Mouse (Mus musculus): ENCODE data around the gene Zfp445. TPM values are rescaled to one million over a fixed set of nuclear protein-coding genes. Genes with fewer than 3 reads are reported as not detected.

Gene Zfp445
- 66.1 and 74.4 TPM in 2 replicates for polyA plus RNA-seq (2016; fragmentation: Nextera tagmentation; extraction: Ambion mirVana)

DNA sequence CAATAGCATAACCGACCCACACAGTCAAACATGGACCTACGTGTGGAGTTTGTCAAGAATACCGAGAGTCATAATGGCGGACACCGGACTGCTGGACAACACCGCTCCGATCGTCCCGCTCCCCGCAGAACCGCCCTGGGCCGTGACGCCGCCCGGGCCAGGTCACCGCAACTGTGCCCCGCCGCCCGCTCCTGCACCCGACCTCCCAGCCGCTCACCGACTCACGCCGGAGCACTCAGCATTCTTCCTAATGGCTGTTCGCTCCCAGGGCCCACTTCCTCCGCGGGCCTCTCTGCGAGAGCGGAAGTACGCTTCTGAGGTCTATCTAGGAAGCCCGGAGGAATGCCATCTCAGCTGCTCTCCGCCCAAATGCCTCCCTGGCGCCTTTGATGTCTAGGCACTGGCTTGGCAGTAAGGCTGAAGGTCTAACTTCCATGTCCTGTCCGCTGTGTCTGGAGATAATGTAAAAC lies at the start of gene Zfp445:
Gene Zfp445 (minus strand): TSS at position 310 of the 470 bp plus-strand sequence.
- Histone ChIP-seq H3K27me3 (ENCODE audit: insufficient read depth, poor library complexity, severe bottlenecking) (peaks cover 6% of the 10 kb centered on the region; the same call in 1 of the 2 replicates), H3K27ac (peak within 1 kb of the TSS; percentile 97), H3K4me3 (peak within 1 kb of the TSS; percentile 89), H3K9me3 (peaks cover 23% of the 10 kb centered on the region), H3K4me1 (replicated peaks) (peaks cover 18% of the 10 kb centered on the region), H3K36me3 (peaks cover 29% of the 10 kb centered on the region)
- under 1% methylated on average over 34 of the region's 34 CpGs for WGBS
- peak; percentile 89 for DNase-seq (ENCODE audit: low spot score)

DNA sequence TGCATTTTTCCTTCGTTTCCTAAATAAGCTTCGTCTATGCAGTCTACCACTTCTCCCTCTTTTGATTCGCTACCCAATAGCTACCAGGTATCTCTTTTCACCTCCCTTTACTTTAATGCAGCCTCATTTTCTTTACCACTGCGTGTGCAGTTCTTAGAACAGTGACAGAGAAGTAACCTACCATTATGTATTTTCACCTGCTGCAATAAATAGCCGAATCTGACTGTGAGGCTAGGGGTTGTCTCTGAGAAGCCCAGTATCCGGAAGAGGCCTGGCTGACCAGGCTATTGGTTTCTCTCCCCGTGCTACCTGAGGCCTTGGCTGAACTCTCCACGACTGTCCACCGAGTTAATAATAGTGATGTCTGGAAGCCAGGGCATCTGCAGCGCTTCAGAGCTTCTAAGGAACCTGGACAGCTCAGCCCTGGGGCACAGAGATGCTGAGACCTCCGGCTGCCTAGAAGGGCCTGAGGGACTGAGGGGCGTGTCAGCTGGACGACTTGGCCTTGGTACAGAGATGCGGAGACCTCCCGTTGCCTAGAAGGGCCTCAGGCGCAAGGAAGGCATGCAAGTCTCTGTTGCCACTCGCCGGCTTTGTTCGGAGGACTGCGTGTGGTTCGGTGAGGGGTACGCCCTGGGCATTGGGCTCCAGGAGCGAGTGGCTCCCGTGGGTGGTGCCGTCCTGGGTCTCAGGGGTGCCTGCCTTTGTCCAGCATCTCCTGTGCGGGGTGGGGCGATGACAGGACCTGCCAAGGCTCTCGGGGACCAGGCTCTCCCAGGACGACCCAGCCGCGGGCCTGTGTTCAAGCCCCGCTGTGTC lies 37.1 kb upstream of the Zfp445 start:
- H3K27ac ChIP-seq, result peak overlapping the region; percentile 96
- peaks cover 14% of the 10 kb centered on the region; the same call in 1 of the 2 replicates for H3K9me3 ChIP-seq
- 14% methylated on average over 32 of the region's 32 CpGs for WGBS

DNA sequence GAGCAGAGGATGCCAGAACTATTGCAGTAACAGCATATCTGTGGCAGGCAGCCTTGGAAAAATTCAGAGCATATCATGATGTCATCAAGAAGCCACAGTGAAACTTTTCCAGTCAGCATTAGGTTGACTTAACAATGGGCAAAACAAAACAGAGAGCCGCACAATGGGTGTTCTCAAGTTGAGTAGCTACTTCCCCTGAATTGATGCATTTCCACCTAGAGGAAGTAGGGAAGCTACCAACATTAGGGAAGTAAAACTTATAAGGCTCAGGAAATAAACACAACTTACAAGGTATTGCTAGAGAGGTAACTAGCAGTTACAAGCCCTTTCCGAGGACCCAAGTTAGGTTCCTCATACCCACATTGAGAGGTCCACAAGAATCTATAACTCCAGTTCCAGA lies 35.2 kb upstream of the Zfp445 start:
- DNase-seq (ENCODE audit: low spot score), result no peak
- Histone ChIP-seq H3K9me3 (peaks cover 8% of the 10 kb centered on the region), H3K36me3 (peaks cover 21% of the 10 kb centered on the region), H3K27ac (no peak overlapping the region), H3K4me1 (replicated peaks) (peaks cover 11% of the 10 kb centered on the region), H3K27me3 (ENCODE audit: insufficient read depth, poor library complexity, severe bottlenecking) (no peaks in the 10 kb centered on the region), H3K4me3 (no peak overlapping the region)
- 93% methylated on average over 2 of the region's 2 CpGs for whole genome bisulfite sequencing

More for the DNA sequence above, 37.1 kb upstream of the Zfp445 start:
- peaks cover 30% of the 10 kb centered on the region for H3K36me3 ChIP-seq
- H3K4me3 ChIP-seq, result peak overlapping the region; percentile 78
- peaks cover 11% of the 10 kb centered on the region for H3K4me1 ChIP-seq (replicated peaks)
- DNase-seq (ENCODE audit: low spot score), result peak; percentile 87
- H3K27me3 ChIP-seq (ENCODE audit: insufficient read depth, poor library complexity, severe bottlenecking), result no peaks in the 10 kb centered on the region

DNA sequence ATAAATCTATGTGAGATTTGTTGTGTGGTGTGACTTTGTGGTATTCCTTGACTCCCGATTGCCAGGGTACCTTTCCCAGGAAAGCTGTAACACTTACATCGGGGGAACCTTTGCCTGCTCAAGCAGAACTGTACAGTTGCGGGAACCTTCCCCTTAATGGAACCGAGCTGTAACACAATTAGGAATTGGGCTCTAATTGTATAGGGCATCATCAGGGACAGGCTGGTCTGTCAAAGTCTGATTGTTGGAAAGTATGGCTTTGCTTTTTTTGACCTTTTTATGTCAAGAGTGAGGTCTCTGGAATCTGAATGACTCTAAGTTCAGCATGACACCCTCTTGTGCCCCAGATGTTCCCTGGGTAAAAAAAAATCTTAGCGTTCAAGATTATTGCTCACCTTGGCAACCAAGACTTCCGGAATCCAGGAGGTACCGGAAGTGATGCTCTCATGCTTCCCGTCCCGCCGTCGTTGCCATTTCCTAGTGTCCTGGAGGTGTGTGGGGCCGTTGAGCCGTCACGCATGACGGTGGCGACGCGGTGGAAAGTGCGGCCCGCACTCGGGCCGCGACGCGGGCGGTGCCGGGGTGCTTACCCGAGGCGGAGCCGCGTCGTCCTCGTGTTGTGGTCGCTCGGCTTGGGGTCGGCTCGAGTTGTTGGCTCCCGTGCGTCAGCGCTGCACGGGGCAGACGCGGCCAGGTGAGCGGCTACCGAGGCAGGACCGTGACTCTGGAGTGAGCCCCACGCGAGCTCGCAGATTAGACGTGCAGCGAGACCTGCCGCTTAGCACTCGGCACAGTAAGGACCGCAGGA lies 20.8 kb upstream of the Zfp445 start:
- peak; percentile 70 for DNase-seq (ENCODE audit: low spot score)
- Histone ChIP-seq H3K9me3 (no peaks in the 10 kb centered on the region), H3K4me1 (replicated peaks) (peaks cover 17% of the 10 kb centered on the region), H3K27ac (peak overlapping the region; percentile 88), H3K4me3 (peak overlapping the region; percentile 84), H3K27me3 (ENCODE audit: insufficient read depth, poor library complexity, severe bottlenecking) (no peaks in the 10 kb centered on the region), H3K36me3 (peaks cover 1% of the 10 kb centered on the region; the same call in 1 of the 2 replicates)
- WGBS, result 7% methylated on average over 54 of the region's 54 CpGs

DNA sequence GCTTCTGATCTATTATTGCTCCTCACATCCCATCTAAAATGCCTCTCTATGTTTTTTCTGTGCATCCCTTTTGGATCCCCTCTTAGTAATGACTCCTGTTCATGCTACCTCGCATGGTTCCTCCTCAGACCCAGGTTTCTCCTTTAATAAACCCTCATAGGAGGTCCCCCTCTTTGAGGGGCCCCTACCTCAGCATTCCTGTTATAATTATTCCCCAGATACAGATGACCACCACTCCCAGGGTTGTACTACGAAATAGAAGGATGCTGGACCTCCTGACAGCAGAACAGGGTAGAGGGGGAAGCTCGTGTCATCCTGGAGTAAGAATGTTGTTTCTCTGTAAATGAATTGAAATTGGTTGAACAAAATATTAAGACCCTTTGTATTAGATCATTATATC lies 19.6 kb upstream of the Zfp445 start, which contains the start of gene Zkscan7:
Gene Zkscan7 (plus strand): TSS at position 301 of the 400 bp plus-strand sequence.
- H3K36me3 ChIP-seq, result no peaks in the 10 kb centered on the region; the same call in 1 of the 2 replicates
- H3K4me3 ChIP-seq, result peak within 1 kb of the TSS; percentile 84
- no peak for DNase-seq (ENCODE audit: low spot score)
- H3K4me1 ChIP-seq (replicated peaks), result peaks cover 17% of the 10 kb centered on the region
- H3K27ac ChIP-seq, result peak within 1 kb of the TSS; percentile 88
- H3K9me3 ChIP-seq, result no peaks in the 10 kb centered on the region
- H3K27me3 ChIP-seq (ENCODE audit: insufficient read depth, poor library complexity, severe bottlenecking), result no peaks in the 10 kb centered on the region
- WGBS, result 87% methylated on average over 3 of the region's 3 CpGs

DNA sequence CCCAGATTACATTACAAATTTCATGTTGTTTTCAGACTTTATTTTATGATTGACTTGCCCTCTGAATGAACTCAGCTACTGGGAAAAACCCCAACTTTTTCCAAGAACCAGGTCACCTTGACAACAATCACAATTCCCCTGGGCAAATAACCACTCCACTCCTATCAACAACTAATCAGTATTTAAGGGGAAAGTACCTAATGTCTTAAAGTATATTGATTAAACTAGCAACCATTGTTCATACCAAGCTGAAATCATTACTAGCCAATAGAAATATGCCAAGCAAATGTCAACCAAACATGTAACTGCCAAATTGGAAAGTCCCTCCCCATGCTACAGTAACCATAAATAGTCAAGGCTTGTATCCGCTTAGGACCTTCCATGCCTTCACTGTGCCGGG lies 9.3 kb upstream of the Zfp445 start:
- H3K27me3 ChIP-seq (ENCODE audit: insufficient read depth, poor library complexity, severe bottlenecking), result peaks cover 4% of the 10 kb centered on the region; the same call in 1 of the 2 replicates
- H3K36me3 ChIP-seq, result no peaks in the 10 kb centered on the region
- 91% methylated on average over 2 of the region's 2 CpGs for WGBS
- no peaks in the 10 kb centered on the region for H3K9me3 ChIP-seq
- H3K4me3 ChIP-seq, result no peak overlapping the region
- H3K27ac ChIP-seq, result no peak overlapping the region
- H3K4me1 ChIP-seq (replicated peaks), result no peaks in the 10 kb centered on the region
- DNase-seq (ENCODE audit: low spot score), result no peak

DNA sequence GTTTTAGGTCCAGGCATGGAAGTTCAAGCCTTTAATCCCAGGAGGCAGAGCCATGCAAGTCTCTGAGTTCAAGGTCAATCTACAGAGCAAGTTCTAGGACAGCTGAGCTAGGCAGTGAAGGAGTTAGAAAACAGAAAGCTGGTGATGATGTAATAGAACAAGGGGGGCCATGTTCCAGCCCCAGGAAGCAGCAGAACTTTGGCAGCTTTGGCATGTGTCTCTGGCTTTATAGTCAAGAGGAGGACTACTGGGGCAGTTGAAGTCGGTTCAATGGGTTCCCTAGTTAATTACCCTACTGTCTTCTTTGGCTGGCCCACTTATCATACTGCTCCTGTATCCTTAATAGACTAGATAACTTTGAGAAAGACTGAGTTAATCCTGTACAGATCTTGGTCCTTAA lies 8.8 kb upstream of the Zfp445 start:
- Histone ChIP-seq H3K4me3 (no peak overlapping the region), H3K27ac (no peak overlapping the region), H3K27me3 (ENCODE audit: insufficient read depth, poor library complexity, severe bottlenecking) (peaks cover 6% of the 10 kb centered on the region; the same call in 1 of the 2 replicates), H3K4me1 (replicated peaks) (no peaks in the 10 kb centered on the region), H3K9me3 (no peaks in the 10 kb centered on the region), H3K36me3 (no peaks in the 10 kb centered on the region)
- WGBS, result 70% methylated on average over 1 of the region's 1 CpGs
- DNase-seq (ENCODE audit: low spot score), result no peak

DNA sequence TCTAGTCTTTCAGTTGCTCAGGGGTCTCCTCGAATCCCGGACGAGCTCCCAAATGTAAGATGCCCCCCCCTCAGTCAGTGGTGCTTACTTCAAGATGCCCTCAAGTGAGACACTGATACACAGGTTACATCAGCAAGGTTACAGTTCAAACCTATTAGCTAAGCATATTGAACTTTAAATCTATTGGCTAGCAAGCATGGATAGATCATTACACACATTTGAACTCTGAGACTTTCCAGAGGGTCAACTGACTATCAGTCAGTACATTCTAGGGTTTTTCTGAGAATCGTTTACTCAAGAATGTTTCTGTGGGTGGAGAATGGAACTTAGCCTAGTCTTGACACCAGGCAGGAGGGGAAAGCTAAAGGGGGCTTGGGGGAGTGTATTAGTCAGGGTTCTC lies 6.8 kb upstream of the Zfp445 start:
- WGBS, result 88% methylated on average over 4 of the region's 4 CpGs
- H3K4me3 ChIP-seq, result no peak overlapping the region

DNA sequence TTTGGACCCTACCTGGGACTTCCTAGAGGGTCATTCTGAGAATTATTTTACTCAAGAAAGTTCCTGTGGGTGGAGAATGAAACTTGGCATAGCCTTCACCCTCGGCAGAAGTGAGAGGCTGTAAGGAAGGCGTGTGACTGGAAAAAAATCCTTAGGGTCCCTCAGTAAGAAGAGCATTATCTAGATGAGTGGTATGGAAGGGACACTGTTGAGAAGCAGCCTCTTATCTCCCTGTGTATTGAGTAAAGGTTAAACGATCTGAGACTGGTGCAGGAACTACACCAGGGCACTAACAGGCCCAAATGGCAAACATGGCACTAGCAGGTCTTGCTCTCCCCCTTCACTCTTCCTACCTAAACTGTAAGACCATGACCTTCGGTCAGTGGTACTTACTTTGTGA lies 386 bp upstream of the Zfp445 start:
- Histone ChIP-seq H3K27ac (peak overlapping the region; percentile 97), H3K36me3 (peaks cover 24% of the 10 kb centered on the region), H3K4me1 (replicated peaks) (peaks cover 18% of the 10 kb centered on the region), H3K9me3 (peaks cover 18% of the 10 kb centered on the region), H3K27me3 (ENCODE audit: insufficient read depth, poor library complexity, severe bottlenecking) (peaks cover 6% of the 10 kb centered on the region; the same call in 1 of the 2 replicates), H3K4me3 (peak overlapping the region; percentile 89)
- 90% methylated on average over 4 of the region's 4 CpGs for WGBS
- no peak for DNase-seq (ENCODE audit: low spot score)

More for the DNA sequence above, 6.8 kb upstream of the Zfp445 start:
- Histone ChIP-seq H3K4me1 (replicated peaks) (no peaks in the 10 kb centered on the region), H3K27ac (no peak overlapping the region), H3K9me3 (no peaks in the 10 kb centered on the region), H3K36me3 (no peaks in the 10 kb centered on the region), H3K27me3 (ENCODE audit: insufficient read depth, poor library complexity, severe bottlenecking) (peaks cover 6% of the 10 kb centered on the region; the same call in 1 of the 2 replicates)
- DNase-seq (ENCODE audit: low spot score), result no peak

DNA sequence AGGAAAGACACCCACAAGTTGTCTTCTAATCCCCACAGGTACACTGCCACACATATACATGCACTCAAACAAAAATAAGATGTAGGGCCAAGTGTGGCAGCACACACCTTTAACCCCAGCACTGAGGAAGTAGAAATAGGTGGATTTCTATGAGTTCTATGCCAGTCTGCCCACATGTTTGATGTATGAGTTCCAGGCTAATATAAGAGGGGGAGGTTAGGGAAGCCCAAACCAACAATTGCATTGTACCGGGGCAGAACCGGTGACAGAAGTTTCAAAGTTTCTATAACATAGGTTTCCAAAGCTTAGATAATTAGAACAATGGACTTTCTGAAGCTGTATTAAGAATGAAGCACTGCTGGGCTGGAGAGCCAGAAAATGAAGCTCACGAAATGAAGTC lies 958 bp downstream of the Zfp445 start:
- H3K36me3 ChIP-seq, result peaks cover 38% of the 10 kb centered on the region
- peaks cover 18% of the 10 kb centered on the region for H3K4me1 ChIP-seq (replicated peaks)
- H3K9me3 ChIP-seq, result peaks cover 32% of the 10 kb centered on the region
- peak overlapping the region; percentile 89 for H3K4me3 ChIP-seq
- DNase-seq (ENCODE audit: low spot score), result no peak
- WGBS, result 73% methylated on average over 3 of the region's 3 CpGs
- no peaks in the 10 kb centered on the region for H3K27me3 ChIP-seq (ENCODE audit: insufficient read depth, poor library complexity, severe bottlenecking)
- peak overlapping the region; percentile 97; the same call in 1 of the 2 replicates for H3K27ac ChIP-seq

DNA sequence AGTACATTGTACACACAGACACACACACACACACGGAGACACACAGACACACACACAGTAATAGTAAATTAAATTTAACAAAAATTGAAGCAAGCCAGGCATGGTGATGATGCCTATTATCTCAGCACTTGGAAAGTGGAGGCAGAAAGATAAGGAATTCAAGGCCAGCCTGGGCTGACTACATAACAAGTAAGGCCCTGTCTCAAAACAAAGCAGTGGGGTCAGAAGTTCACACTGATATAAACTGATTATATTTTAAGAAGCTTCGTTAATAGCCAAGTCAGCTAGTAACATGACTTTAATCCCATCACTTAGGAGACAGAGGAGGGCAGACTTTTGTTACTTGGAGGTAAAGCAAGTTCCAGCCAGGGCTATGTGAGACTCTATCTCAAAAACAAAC lies 2.1 kb downstream of the Zfp445 start:
- WGBS, result 91% methylated on average over 2 of the region's 2 CpGs
- Histone ChIP-seq H3K4me1 (replicated peaks) (peaks cover 18% of the 10 kb centered on the region), H3K27ac (no peak overlapping the region), H3K9me3 (peaks cover 42% of the 10 kb centered on the region), H3K4me3 (no peak overlapping the region), H3K27me3 (ENCODE audit: insufficient read depth, poor library complexity, severe bottlenecking) (no peaks in the 10 kb centered on the region), H3K36me3 (peaks cover 49% of the 10 kb centered on the region)
- DNase-seq (ENCODE audit: low spot score), result no peak

DNA sequence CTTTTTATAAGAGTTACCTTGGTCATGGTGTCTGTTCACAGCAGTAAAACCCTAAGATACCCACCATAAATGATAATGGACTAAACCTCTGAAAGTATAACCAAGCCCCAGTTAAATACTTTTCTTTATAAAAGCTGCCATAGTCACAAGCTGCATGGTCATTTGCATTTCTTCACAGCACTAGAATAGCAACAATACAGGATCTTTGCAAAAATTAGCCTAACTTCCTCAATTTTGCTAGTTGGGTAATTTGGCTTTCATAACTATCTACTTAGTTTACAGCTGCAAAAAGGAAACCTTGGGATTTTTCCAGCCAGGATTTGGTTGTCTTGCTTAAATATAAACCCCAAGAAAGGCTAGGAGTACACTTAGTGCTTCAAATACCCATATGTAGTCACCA lies 5.1 kb downstream of the Zfp445 start:
- H3K9me3 ChIP-seq, result peaks cover 35% of the 10 kb centered on the region
- no peak for DNase-seq (ENCODE audit: low spot score)
- no peak overlapping the region for H3K4me3 ChIP-seq
- H3K36me3 ChIP-seq, result peaks cover 79% of the 10 kb centered on the region
- H3K27ac ChIP-seq, result no peak overlapping the region
- peaks cover 14% of the 10 kb centered on the region for H3K4me1 ChIP-seq (replicated peaks)
- H3K27me3 ChIP-seq (ENCODE audit: insufficient read depth, poor library complexity, severe bottlenecking), result no peaks in the 10 kb centered on the region

Measured in hindbrain, embryonic 10.5 days (tissue).